Mouse (Mus musculus): Measurements from ENCODE around the gene 4931422A03Rik. TPM values are rescaled to one million over a fixed set of nuclear protein-coding genes. Genes with fewer than 3 reads are reported as not detected.

4931422A03Rik gene
- polyA plus RNA-seq, 1 experiment: 0.11 TPM

- no peaks in the 10 kb centered on the region for H3K79me3 ChIP-seq (ENCODE audit: low read depth)
- H3K36me3 ChIP-seq (ENCODE audit: control insufficient read depth, insufficient read depth): no peaks in the 10 kb centered on the region
- no peak overlapping the region for H3ac ChIP-seq (ENCODE audit: control insufficient read depth, insufficient read length, low read depth)
- H3K4me3 ChIP-seq (ENCODE audit: insufficient read depth, poor library complexity, severe bottlenecking): no peak overlapping the region
- H3K27me3 ChIP-seq (ENCODE audit: control insufficient read depth, insufficient read depth, insufficient read length): peaks cover 3% of the 10 kb centered on the region
- H3K79me2 ChIP-seq (ENCODE audit: control insufficient read depth, insufficient read depth): no peaks in the 10 kb centered on the region
- TF ChIP-seq CEBPB (IDR thresholded peaks at IDR 0.05; ENCODE audit: low read depth): no peak
- no peak for TF ChIP-seq CTCF (IDR thresholded peaks at IDR 0.05; ENCODE audit: control insufficient read depth, insufficient read depth, insufficient read length)
- TF ChIP-seq USF1 (IDR thresholded peaks at IDR 0.05; ENCODE audit: low read depth): no peak
- TF ChIP-seq FOSL1 (IDR thresholded peaks at IDR 0.05; ENCODE audit: insufficient read depth, low read length, poor library complexity, severe bottlenecking): no peak
- TF ChIP-seq MYOG (IDR thresholded peaks at IDR 0.05; ENCODE audit: control insufficient read depth, extremely low read depth, insufficient read length): no peak
Measured at GRCm38 (mm10) chr2:103919488-103919887, 108.7 kb downstream of the 4931422A03Rik start.

DNA sequence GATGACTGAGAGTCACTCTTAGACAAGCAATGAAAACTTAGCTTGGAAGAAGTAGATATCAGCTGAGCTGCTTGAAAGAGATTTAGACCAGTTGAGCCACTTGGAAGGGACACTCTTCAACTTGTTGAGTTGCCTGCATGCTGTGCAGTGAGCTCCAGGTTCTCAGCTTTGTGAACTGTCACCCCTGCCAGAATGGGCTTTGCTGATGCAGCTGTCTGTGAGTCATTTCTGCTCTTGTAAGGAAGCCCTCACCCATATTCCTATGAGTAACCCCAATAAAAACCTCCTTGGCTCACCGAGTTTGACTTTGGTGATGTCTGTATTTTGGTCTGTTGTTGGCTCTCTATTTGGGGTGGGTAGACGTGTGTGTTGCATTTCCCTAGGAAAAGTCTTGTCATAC is 109.8 kb downstream of the 4931422A03Rik start:
- TF ChIP-seq FOSL1 (IDR thresholded peaks at IDR 0.05; ENCODE audit: insufficient read depth, low read length, poor library complexity, severe bottlenecking) (no peak), MYOD1 (IDR thresholded peaks at IDR 0.05; ENCODE audit: control insufficient read depth, insufficient read length, low read depth) (peak; percentile 40)
- Histone ChIP-seq H3K79me2 (ENCODE audit: control insufficient read depth, insufficient read depth) (no peaks in the 10 kb centered on the region), H3ac (ENCODE audit: control insufficient read depth, insufficient read length, low read depth) (no peak overlapping the region), H3K4me3 (ENCODE audit: insufficient read depth, poor library complexity, severe bottlenecking) (no peak overlapping the region), H3K79me3 (ENCODE audit: low read depth) (no peaks in the 10 kb centered on the region), H3K27me3 (ENCODE audit: control insufficient read depth, insufficient read depth, insufficient read length) (peaks cover 5% of the 10 kb centered on the region), H3K36me3 (ENCODE audit: control insufficient read depth, insufficient read depth) (no peaks in the 10 kb centered on the region)

DNA sequence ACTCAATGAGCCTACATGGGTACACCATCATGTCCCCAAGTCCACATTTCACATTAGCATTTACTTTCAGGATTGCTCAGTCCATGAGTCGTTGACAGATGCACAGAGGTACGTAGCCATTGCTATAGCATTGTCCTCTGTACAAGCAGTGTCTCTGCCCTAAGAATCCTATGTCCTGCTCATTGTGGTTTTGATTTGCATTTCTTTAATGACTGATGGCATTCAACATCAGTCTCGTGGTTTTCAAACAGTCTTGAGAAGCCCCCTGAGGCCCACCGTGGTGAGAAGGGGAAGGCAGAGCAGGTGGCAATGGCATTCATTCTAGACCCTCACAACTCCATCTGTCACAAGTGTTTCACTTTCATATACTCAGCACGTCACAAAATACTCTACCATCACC is 110.8 kb downstream of the 4931422A03Rik start:
- TF ChIP-seq MAX (IDR thresholded peaks at IDR 0.05) (no peak), MYOD1 (IDR thresholded peaks at IDR 0.05; ENCODE audit: control insufficient read depth, insufficient read length, low read depth) (no peak), CTCF (IDR thresholded peaks at IDR 0.05; ENCODE audit: control insufficient read depth, insufficient read depth, insufficient read length) (no peak), CEBPB (IDR thresholded peaks at IDR 0.05; ENCODE audit: low read depth) (no peak), USF1 (IDR thresholded peaks at IDR 0.05; ENCODE audit: low read depth) (no peak), MYOG (IDR thresholded peaks at IDR 0.05; ENCODE audit: control insufficient read depth, extremely low read depth, insufficient read length) (no peak), FOSL1 (IDR thresholded peaks at IDR 0.05; ENCODE audit: insufficient read depth, low read length, poor library complexity, severe bottlenecking) (no peak)
- Histone ChIP-seq H3K36me3 (ENCODE audit: control insufficient read depth, insufficient read depth) (no peaks in the 10 kb centered on the region), H3K79me3 (ENCODE audit: low read depth) (no peaks in the 10 kb centered on the region), H3ac (ENCODE audit: control insufficient read depth, insufficient read length, low read depth) (no peak overlapping the region), H3K4me3 (ENCODE audit: insufficient read depth, poor library complexity, severe bottlenecking) (no peak overlapping the region), H3K79me2 (ENCODE audit: control insufficient read depth, insufficient read depth) (no peaks in the 10 kb centered on the region), H3K27me3 (ENCODE audit: control insufficient read depth, insufficient read depth, insufficient read length) (peaks cover 7% of the 10 kb centered on the region)

Other genes starting within 250 kb of the 4931422A03Rik start
- 161 TPM for gene Caprin1, start 230.7 kb downstream of the 4931422A03Rik start, polyA plus RNA-seq (2012; fragmentation: generic; extraction: Trizol)
- not detected for gene Lmo2, start 70.4 kb downstream of the 4931422A03Rik start, polyA plus RNA-seq (2012; fragmentation: generic; extraction: Trizol)
- 8.5 TPM for gene Fbxo3, start 640 bp downstream of the 4931422A03Rik start, polyA plus RNA-seq (2012; fragmentation: generic; extraction: Trizol)
- gene Gm10912, start 37.5 kb upstream of the 4931422A03Rik start, polyA plus RNA-seq (2012; fragmentation: generic; extraction: Trizol): not detected
- not detected for gene Gm10799, start 40.2 kb upstream of the 4931422A03Rik start, polyA plus RNA-seq (2012; fragmentation: generic; extraction: Trizol)
- not detected for gene Cd59b, start 41.5 kb upstream of the 4931422A03Rik start, polyA plus RNA-seq (2012; fragmentation: generic; extraction: Trizol)
- gene Cd59a, start 67.4 kb upstream of the 4931422A03Rik start, polyA plus RNA-seq (2012; fragmentation: generic; extraction: Trizol): 2.2 TPM
- 0.13 TPM for gene A930018P22Rik, start 94.4 kb upstream of the 4931422A03Rik start, polyA plus RNA-seq (2012; fragmentation: generic; extraction: Trizol)

All from C2C12 (cell line).